Mouse (Mus musculus) heart, embryonic 13.5 days (tissue): ENCODE data around the gene Kcnip1. TPM values are rescaled to one million over a fixed set of nuclear protein-coding genes. Genes with fewer than 3 reads are reported as not detected.
A peak's percentile ranks its signal among the peaks of the same experiment; 100 is the strongest.

ENCODE experiments used
- ATAC-seq: fragments of 200-750 bp; cut with Nextera tagmentation; 2 replicates; pipeline ENCODE4 v1.8.0; 2017; ENCODE audit warnings: moderate TSS enrichment; ENCODE audit not compliant: insufficient number of reproducible peaks, low FRiP score, low TSS enrichment; ENCODE audit errors: extremely low read depth
- H3K27ac ChIP-seq: fragments of 300-500 bp; sonication (generic); replicated peaks from 2 replicates; pipeline ENCODE4 v1.5.1; 2015; ENCODE audit warnings: moderate library complexity, mild to moderate bottlenecking, inconsistent platforms
- H3K27me3 ChIP-seq: fragments of 300-500 bp; sonication (generic); replicated peaks from 2 replicates; pipeline ENCODE4 v1.6.1; 2015; ENCODE audit warnings: mild to moderate bottlenecking, inconsistent platforms
- H3K36me3 ChIP-seq: fragments of 300-500 bp; sonication (generic); 2 replicates; pipeline ENCODE4 v1.6.1; 2015; ENCODE audit warnings: mild to moderate bottlenecking, inconsistent platforms
- H3K4me1 ChIP-seq: fragments of 300-500 bp; sonication (generic); 2 replicates; pipeline ENCODE4 v1.6.1; 2015; ENCODE audit warnings: inconsistent platforms
- H3K4me2 ChIP-seq: fragments of 300-500 bp; sonication (generic); 2 replicates; pipeline ENCODE4 v1.6.1; 2015; ENCODE audit warnings: inconsistent platforms, mild to moderate bottlenecking, moderate library complexity
- H3K4me3 ChIP-seq: fragments of 300-500 bp; sonication (generic); 2 replicates; pipeline ENCODE4 v1.5.1; 2015; ENCODE audit warnings: moderate library complexity, mild to moderate bottlenecking, inconsistent platforms
- H3K9ac ChIP-seq: fragments of 300-500 bp; sonication (generic); 2 replicates; pipeline ENCODE4 v1.6.1; 2015; ENCODE audit warnings: inconsistent platforms, mild to moderate bottlenecking, moderate library complexity
- H3K9me3 ChIP-seq: fragments of 300-500 bp; sonication (generic); 2 replicates; pipeline ENCODE4 v1.6.1; 2016; ENCODE audit warnings: inconsistent platforms
- WGBS: fragments of 180-500 bp; shearing (Covaris S2); methylation state at CpG from one replicate; pipeline ENCODE4 v1.1.7; 2015; ENCODE audit warnings: mixed read lengths; 5-methylcytosine and 5-hydroxymethylcytosine counted together
- polyA plus RNA-seq: library from polyadenylated mRNA; unstranded; fragments of >200 nt; fragmentation: Nextera tagmentation; extraction: Ambion mirVana; gene quantifications from 2 replicates; pipeline ENCODE4 v1.2.1, GENCODE M21; 2015

Gene Kcnip1
- polyA plus RNA-seq, 1 experiment from 2014 or later: 0.15 TPM

DNA sequence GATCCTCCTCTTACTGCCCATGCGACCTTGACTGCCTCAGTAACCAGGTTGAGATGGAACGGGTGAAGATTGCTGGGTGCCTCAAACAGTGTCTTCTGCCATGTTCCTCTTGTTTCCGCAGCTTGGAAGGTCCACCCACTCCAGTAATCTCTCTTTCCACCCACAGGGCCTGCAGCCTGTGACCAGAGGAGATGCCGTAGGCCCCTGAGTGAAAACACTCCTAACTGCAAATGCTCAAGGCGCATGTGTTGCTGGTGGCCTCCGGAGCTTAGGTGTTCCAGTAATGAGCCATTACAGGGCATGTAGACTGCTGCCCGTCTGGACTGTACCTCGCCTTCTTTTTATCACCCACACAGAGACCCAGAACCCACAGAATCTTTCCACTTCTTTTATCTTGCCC lies 55.3 kb downstream of the Kcnip1 start:
- no peak overlapping the region for H3K4me3 ChIP-seq
- H3K27ac ChIP-seq: no peak overlapping the region
- no peak for ATAC-seq
- H3K27me3 ChIP-seq: no peaks in the 10 kb centered on the region
- no peak overlapping the region for H3K9ac ChIP-seq
- H3K4me1 ChIP-seq: no peaks in the 10 kb centered on the region
- H3K36me3 ChIP-seq: no peaks in the 10 kb centered on the region
- H3K4me2 ChIP-seq: no peak overlapping the region
- WGBS: 77% methylated on average over 8 of the region's 8 CpGs
- no peaks in the 10 kb centered on the region for H3K9me3 ChIP-seq

DNA sequence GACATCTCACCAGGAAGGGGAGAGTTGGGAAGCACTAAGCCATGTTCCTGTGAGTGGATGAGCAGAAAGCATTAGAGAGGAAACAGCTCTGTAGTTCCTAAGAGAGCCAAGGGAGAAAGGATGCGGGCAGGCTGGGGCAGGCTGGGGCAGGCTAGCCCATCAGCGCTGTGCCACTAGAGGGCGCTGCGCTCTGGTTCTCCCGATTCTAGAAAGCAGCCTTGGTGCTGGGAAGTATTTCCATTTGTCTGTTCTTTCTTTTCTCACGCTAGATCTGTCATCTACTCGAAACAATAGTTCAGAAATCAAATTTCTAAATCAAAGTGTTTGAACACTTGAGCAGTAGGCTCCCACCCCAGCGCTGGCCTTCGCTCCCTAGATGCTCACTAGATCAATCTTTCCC lies 58.7 kb downstream of the Kcnip1 start:
- H3K27ac ChIP-seq: no peak overlapping the region
- H3K36me3 ChIP-seq: no peaks in the 10 kb centered on the region
- H3K4me1 ChIP-seq: peaks cover 6% of the 10 kb centered on the region; the same call in 1 of the 2 replicates
- H3K9me3 ChIP-seq: no peaks in the 10 kb centered on the region
- no peak overlapping the region for H3K4me3 ChIP-seq
- no peak overlapping the region for H3K9ac ChIP-seq
- 57% methylated on average over 9 of the region's 9 CpGs for WGBS
- H3K4me2 ChIP-seq: no peak overlapping the region
- ATAC-seq: no peak
- H3K27me3 ChIP-seq: 0 out of 2 replicates have a peak, but pooled peaks cover 3% of the 10 kb centered on the region

DNA sequence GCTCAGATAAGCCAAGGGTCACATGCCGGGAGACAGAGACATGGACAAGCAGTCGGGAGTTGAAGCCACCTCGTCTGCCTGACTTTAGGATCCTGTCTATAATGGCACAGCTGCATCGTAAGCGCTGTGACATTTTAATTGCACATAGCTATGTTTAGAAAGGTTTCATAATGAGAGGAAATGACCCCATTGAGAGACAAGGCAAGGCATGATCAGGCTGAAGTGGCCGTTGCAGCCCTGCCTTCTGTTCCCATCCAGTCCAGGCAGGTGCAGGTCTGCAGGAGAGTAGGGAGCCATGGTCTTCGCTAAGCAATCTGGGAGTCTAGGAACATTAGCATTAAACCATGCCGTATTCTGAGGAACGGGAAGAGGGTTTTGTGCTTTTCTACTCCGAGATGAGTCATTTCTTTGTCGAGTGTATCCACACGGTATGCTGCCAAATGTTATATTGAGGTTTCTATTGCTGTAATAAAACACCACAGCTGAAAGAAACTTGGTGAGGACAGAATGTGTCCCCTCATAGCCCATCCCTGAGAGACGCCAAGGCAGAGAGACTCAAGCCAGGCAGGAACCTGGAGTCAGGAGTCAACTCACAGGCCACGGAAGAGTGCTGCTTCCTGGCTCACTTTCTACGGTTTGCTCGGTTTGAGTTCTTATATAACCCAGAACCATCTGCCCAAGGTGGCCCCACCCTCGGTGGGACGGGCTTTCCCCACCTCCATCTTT lies 60.4 kb downstream of the Kcnip1 start:
- Histone ChIP-seq H3K4me3 (no peak overlapping the region), H3K9me3 (no peaks in the 10 kb centered on the region), H3K27ac (no peak overlapping the region), H3K36me3 (no peaks in the 10 kb centered on the region), H3K4me2 (peak overlapping the region; percentile 13; the same call in 1 of the 2 replicates), H3K27me3 (peaks cover 14% of the 10 kb centered on the region), H3K9ac (no peak overlapping the region), H3K4me1 (peaks cover 6% of the 10 kb centered on the region; the same call in 1 of the 2 replicates)
- ATAC-seq: no peak
- whole genome bisulfite sequencing: 64% methylated on average over 18 of the region's 18 CpGs

DNA sequence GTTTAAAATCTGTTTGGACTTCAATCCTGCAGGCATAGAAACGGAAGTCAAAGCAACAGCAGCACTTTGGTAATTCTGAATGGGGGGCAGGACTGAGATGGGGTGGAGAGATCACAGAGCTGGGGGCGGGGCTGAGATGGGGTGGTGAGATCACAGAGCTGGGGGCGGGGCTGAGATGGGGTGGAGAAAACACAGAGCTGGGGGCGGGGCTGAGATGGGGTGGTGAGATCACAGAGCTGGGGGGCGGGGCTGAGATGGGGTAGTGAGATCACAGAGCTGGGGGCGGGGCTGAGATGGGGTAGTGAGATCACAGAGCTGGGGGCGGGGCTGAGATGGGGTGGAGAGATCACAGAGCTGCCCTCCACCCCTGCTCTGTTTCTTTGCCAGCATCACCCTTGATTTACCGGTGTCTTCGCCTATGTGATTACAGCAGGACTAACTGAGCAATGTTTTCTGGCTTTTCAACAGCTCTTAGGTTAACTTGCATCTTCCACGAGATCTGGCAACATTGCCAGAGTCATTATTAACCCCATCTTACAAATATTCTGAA lies 61.0 kb downstream of the Kcnip1 start:
- Histone ChIP-seq H3K4me2 (peak overlapping the region; percentile 13; the same call in 1 of the 2 replicates), H3K4me3 (no peak overlapping the region), H3K9ac (no peak overlapping the region), H3K9me3 (no peaks in the 10 kb centered on the region), H3K36me3 (no peaks in the 10 kb centered on the region), H3K4me1 (peaks cover 6% of the 10 kb centered on the region; the same call in 1 of the 2 replicates), H3K27me3 (peaks cover 16% of the 10 kb centered on the region), H3K27ac (no peak overlapping the region)
- 12% methylated on average over 10 of the region's 10 CpGs for WGBS
- ATAC-seq: no peak

DNA sequence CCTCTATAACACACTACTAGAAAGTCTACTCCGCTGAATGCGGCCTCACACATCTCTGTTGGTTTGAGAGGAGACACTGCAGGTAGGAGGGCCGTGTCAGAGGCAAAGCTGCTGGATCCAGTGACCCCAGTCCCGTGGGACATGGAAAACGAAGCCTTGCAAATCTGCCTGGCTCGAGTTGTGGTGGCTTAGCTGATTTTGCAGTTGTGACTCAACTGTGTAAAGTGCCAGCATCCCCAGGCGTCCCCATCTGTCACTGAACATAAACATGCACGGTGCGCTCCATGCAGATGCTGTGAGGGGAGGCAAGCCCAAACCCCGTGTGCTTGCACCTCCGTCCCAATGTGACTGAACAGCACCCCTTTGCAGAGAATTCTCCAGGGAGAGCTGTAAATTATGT lies 63.5 kb downstream of the Kcnip1 start:
- no peak overlapping the region for H3K4me3 ChIP-seq
- 68% methylated on average over 11 of the region's 11 CpGs for WGBS
- no peaks in the 10 kb centered on the region for H3K9me3 ChIP-seq
- H3K27ac ChIP-seq: no peak overlapping the region
- H3K4me1 ChIP-seq: peaks cover 6% of the 10 kb centered on the region; the same call in 1 of the 2 replicates
- H3K4me2 ChIP-seq: no peak overlapping the region
- H3K36me3 ChIP-seq: no peaks in the 10 kb centered on the region
- ATAC-seq: no peak
- H3K9ac ChIP-seq: no peak overlapping the region
- peaks cover 29% of the 10 kb centered on the region for H3K27me3 ChIP-seq

DNA sequence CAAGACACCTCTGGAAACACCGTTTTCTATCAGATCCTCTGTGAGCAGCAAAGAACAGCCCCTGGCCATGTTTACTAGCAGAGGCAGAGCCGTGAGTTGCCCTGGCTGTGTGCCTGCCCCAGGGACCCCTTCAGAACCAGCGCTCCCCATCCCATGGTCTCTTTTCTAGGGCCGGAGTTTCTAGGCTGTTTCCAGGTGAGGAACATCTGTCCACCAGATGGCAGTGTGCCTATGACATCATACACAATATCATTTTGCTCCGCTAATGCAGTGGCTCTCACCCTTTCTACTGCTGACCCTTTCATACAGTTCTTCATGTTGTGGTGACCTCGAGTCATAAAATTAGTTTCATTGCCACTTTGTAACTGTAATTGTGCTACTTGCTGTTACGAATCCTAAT lies 64.3 kb downstream of the Kcnip1 start:
- WGBS: 36% methylated on average over 7 of the region's 7 CpGs
- H3K4me1 ChIP-seq: peaks cover 6% of the 10 kb centered on the region; the same call in 1 of the 2 replicates
- no peak overlapping the region for H3K27ac ChIP-seq
- H3K9me3 ChIP-seq: no peaks in the 10 kb centered on the region
- H3K4me3 ChIP-seq: no peak overlapping the region
- H3K4me2 ChIP-seq: no peak overlapping the region
- no peak overlapping the region for H3K9ac ChIP-seq
- no peak for ATAC-seq
- no peaks in the 10 kb centered on the region for H3K36me3 ChIP-seq
- H3K27me3 ChIP-seq: peaks cover 30% of the 10 kb centered on the region

DNA sequence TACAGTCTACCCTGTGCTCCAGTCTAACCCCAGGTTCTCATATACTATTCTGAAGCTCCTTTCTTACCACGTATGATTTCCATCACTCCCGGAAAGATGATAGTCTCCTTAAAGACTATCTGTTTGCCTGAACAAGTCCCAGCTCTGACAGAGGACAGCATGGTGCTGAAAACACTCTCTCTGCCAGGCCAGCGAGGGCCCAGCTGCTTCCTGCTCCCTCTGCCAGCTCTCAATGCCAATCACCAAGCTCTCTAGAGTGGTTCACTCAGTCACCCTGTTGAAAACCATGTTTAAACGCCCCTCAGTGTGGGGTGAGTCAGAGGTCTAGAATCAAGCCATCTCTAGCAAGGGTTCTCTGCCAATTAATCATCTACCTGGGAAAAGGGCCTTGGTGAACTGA lies 65.1 kb downstream of the Kcnip1 start:
- no peak overlapping the region for H3K4me2 ChIP-seq
- ATAC-seq: no peak
- H3K36me3 ChIP-seq: no peaks in the 10 kb centered on the region
- no peak overlapping the region for H3K4me3 ChIP-seq
- H3K27ac ChIP-seq: no peak overlapping the region
- H3K4me1 ChIP-seq: peaks cover 6% of the 10 kb centered on the region; the same call in 1 of the 2 replicates
- no peaks in the 10 kb centered on the region for H3K9me3 ChIP-seq
- WGBS: 53% methylated on average over 4 of the region's 4 CpGs
- H3K9ac ChIP-seq: no peak overlapping the region
- peaks cover 30% of the 10 kb centered on the region for H3K27me3 ChIP-seq

DNA sequence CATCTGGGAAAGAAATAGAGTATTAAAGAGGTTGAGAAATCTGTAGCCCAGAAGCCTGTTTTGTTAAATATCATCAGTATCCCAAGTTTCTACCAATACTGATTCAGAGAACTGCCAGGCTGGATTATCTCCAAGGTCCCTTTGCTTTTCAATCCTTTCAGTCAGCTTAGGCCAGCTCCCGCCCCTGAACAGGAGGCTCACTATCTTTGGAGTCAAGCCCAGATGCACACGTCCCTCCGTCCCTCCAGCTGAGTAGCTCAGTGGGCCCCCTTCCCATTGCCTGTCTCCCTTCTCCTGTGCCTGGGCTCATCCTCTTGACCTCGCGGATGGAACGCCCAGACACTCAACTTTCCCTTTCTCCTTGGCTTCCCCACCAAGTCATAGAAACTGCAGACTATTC lies 65.6 kb downstream of the Kcnip1 start:
- Histone ChIP-seq H3K4me3 (no peak overlapping the region), H3K27ac (no peak overlapping the region), H3K9ac (no peak overlapping the region), H3K36me3 (no peaks in the 10 kb centered on the region), H3K4me1 (peaks cover 4% of the 10 kb centered on the region; the same call in 1 of the 2 replicates), H3K27me3 (peaks cover 30% of the 10 kb centered on the region), H3K9me3 (no peaks in the 10 kb centered on the region), H3K4me2 (no peak overlapping the region)
- WGBS: 36% methylated on average over 6 of the region's 6 CpGs
- ATAC-seq: no peak

DNA sequence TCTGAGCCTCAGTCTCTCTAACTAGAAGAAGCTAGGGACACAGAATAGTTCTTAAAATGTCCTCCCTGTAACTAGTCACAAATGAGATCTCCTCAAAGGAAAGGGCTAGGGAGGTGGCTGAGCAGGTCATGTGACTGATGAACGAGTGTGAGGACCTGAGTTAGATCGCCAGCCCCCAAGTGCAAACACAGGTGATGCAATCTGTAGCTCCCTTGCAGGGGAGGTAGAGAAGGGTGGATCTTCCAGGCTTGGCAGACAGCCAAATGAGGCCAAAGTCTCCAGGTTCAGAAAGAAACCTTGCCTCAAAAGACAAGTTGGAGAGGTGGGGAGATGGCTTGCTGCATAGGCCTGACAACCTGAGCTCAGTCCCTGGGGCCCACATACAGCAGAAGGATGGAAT lies 66.4 kb downstream of the Kcnip1 start:
- peaks cover 31% of the 10 kb centered on the region for H3K27me3 ChIP-seq
- ATAC-seq: no peak
- no peak overlapping the region for H3K4me3 ChIP-seq
- H3K4me2 ChIP-seq: no peak overlapping the region
- H3K4me1 ChIP-seq: no peaks in the 10 kb centered on the region
- no peak overlapping the region for H3K27ac ChIP-seq
- WGBS: 50% methylated on average over 2 of the region's 2 CpGs
- H3K36me3 ChIP-seq: no peaks in the 10 kb centered on the region
- H3K9me3 ChIP-seq: no peaks in the 10 kb centered on the region
- H3K9ac ChIP-seq: no peak overlapping the region

DNA sequence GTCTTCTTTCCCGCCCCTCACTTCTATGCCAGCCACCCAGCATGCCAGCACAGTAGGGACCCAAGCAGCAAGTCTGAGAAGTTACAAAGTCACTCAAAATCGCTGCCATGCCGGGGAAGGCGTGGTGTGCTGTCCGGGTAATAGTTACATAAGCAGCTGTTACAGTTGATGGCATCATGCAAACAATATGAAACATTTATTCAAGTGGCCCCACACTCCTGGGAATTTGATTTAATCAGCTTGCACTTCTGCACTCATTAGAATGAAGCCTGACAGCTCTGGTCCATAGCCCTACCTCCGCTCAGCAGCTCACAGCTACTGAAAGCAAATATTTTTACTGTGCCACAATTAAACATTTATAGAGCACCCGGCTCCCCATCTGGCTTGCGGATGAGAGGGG lies 67.2 kb downstream of the Kcnip1 start:
- H3K4me1 ChIP-seq: no peaks in the 10 kb centered on the region
- H3K36me3 ChIP-seq: no peaks in the 10 kb centered on the region
- H3K9ac ChIP-seq: no peak overlapping the region
- no peak for ATAC-seq
- 77% methylated on average over 8 of the region's 8 CpGs for WGBS
- H3K27ac ChIP-seq: no peak overlapping the region
- no peak overlapping the region for H3K4me2 ChIP-seq
- H3K9me3 ChIP-seq: no peaks in the 10 kb centered on the region
- H3K4me3 ChIP-seq: no peak overlapping the region
- H3K27me3 ChIP-seq: peaks cover 39% of the 10 kb centered on the region

DNA sequence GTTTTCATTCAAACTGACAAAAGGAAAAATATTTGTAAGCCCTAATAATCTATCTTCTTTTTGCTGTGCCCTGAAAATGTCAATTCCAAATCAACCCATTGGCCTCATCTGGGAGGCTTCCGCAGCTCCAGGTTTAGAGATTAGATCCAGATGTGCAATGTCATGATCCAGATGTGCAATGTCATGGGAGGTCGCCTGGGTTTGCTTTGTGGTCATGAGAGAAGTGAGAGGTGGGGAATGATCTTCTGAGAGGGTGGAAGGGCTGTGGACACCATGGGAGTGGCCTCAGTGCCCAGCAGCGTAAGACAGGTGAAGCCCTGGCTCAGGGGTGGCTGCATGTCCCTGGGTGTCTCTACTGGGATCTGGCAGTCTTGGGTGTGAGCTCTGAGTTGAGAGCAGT lies 69.9 kb downstream of the Kcnip1 start:
- Histone ChIP-seq H3K27me3 (peaks cover 40% of the 10 kb centered on the region), H3K9ac (no peak overlapping the region)
- WGBS: 57% methylated on average over 3 of the region's 3 CpGs

DNA sequence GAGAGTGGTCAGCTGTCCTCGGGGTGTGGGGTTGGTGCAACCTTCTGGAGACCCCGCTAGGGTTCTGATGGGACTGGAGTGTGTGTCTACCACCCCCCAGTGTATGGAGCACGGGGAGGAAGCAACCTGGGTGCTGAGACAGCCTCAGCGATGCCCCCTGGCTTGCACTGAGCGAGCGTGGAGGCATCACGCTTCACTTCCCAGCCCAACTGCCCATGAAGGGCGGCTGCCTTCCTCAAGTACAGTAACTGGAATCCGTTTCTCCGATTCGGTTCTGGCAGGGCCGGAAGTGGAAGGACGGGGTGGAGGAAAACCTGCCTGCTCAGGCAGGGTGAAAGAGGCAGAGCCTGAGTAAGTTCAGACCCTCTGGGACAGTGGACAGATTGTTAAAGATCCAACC lies 71.5 kb downstream of the Kcnip1 start:
- ATAC-seq: no peak
- H3K27me3 ChIP-seq: peaks cover 33% of the 10 kb centered on the region
- 73% methylated on average over 13 of the region's 13 CpGs for WGBS
- H3K9me3 ChIP-seq: no peaks in the 10 kb centered on the region
- no peak overlapping the region for H3K4me3 ChIP-seq
- no peak overlapping the region for H3K27ac ChIP-seq
- no peak overlapping the region for H3K4me2 ChIP-seq
- H3K36me3 ChIP-seq: no peaks in the 10 kb centered on the region
- no peaks in the 10 kb centered on the region for H3K4me1 ChIP-seq
- no peak overlapping the region for H3K9ac ChIP-seq

More for the DNA sequence above, 69.9 kb downstream of the Kcnip1 start:
- H3K4me2 ChIP-seq: no peak overlapping the region
- no peaks in the 10 kb centered on the region for H3K9me3 ChIP-seq
- no peaks in the 10 kb centered on the region for H3K36me3 ChIP-seq
- no peak for ATAC-seq
- no peak overlapping the region for H3K4me3 ChIP-seq
- no peak overlapping the region for H3K27ac ChIP-seq
- H3K4me1 ChIP-seq: no peaks in the 10 kb centered on the region
